Mouse (Mus musculus) naive thymus-derived CD4-positive, alpha-beta T cell, adult 5 months (primary cell): ENCODE measurements around the gene Gm28551. TPM values are rescaled to one million over a fixed set of nuclear protein-coding genes. Genes with fewer than 3 reads are reported as not detected.

Experiments used
- polyA plus RNA-seq: library from polyadenylated mRNA; unstranded; fragments of 100-300 nt; shearing (Covaris generic); gene quantifications from one replicate; pipeline ENCODE4 v1.2.1, GENCODE M21; 2017

Gm28551 gene
- polyA plus RNA-seq, result not detected

GRCm38 (mm10) chr1:53352327-53353261, at the start of gene Gm28551, which contains the start of the genes Asdurf and Asnsd1:
Gene Gm28551, minus strand, starts transcription at chr1:53352667.
Gene Asdurf, minus strand, starts transcription at chr1:53352619.
Gene Asnsd1, minus strand, starts transcription at chr1:53352752.

DNA sequence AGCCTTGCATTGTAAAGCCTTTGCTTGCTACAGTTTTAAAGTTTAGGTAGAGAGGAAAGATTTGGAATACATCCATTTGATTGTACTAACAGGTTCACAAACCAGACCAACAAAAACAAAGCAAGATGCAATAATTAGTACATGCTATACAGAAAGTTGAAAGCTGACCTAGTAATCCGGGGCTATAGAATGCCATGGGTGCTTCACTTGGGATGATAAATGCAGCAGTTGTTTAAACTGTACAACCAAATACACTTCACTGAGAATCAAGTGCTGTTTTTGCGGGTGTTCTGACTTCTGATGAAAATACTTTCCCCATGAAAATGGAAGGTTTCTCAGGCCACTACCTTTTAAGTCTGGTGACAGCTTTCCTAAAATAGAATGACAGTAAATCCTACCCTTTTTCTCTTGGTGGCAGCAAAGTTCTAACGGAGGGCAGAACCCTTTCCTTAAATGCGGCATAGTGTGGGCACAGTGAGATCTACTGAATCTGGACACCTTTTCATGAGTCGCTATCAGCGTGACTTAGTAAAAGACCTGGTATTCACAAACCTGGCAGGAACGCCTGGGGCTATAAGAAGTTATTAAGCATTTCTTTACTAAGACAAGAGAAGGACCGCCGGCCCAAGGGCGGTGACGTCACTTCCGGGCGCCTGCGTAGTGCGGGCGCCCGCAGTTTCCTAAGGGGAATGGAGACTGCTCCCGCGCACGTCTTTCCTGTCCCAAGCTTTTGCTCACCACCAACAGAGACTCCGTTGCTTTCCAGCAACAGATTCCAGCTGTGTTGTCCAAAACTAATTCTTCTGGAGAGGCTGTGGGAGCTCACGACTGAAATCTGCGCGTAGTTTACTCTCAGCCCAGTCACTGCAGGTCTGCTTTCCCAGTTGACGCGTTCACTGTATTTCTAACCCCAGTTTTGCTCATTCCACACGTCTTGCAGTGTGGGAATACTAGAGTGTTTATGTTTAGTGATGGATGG, 39.2 kb downstream of the Gm28551 start, which contains the start of gene Osgepl1:
Gene Osgepl1 (plus strand): TSS at position 636 of the 979 bp plus-strand sequence.

DNA sequence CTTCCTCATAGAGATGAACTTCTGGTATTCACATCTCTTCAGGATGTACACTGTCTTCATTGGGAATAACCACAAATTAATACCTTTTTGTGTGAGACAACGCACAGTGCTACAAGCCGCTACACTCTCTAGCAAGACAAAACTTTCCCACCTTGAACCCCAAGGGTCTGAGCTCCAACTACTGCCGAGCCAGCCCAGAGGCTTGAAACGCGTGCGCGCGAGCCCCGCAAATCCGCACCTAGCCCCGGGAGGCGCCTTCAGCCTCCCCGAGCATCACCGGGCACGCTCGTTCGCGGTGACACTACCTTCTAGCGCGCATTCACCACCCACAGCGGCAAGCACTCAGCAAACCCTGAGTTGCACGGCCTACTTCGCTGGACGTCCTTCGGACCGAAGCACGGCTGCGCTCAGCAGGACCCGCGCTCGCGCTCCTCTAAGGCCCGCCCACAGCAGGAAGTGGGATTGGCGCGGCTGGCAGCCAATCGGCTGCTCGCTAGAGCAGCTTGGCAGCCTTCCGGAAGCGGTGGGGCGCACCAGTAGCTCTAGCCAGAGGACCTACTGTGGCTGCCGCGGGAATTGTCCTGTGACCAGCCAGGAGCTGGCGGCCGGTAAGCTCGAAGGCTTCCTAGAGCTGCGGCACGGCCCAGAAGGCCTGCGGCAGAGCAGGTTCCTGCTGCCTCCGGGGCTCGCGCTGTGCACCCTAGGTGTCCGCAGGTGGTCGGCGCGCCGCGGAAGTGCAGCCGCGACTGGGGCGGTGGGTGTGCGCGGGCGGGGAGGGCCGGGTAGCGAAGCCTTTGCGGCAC, 55.7 kb downstream of the Gm28551 start, which contains the start of the genes Pms1, Ormdl1 and Gm28778:
Gene Pms1 (minus strand): TSS at position 438 of the 803 bp plus-strand sequence.
Gene Ormdl1 (plus strand): TSS at position 515 of the 803 bp plus-strand sequence.
Gene Gm28778 (plus strand): TSS at position 531 of the 803 bp plus-strand sequence.

Other genes with a start within 250 kb of the Gm28551 start
- gene 1700019A02Rik, start 165.0 kb downstream of the Gm28551 start, polyA plus RNA-seq, result not detected
- 16.5 TPM for gene Pms1, start 55.6 kb downstream of the Gm28551 start, polyA plus RNA-seq
- 40.1 TPM for gene Ormdl1, start 55.6 kb downstream of the Gm28551 start, polyA plus RNA-seq
- not detected for gene Gm28778, start 55.6 kb downstream of the Gm28551 start, polyA plus RNA-seq
- 9.9 TPM for gene Osgepl1, start 39.0 kb downstream of the Gm28551 start, polyA plus RNA-seq
- gene Asdurf, start within 50 bp of the Gm28551 start, polyA plus RNA-seq, result not detected
- 46.6 TPM for gene Asnsd1, start 85 bp upstream of the Gm28551 start, polyA plus RNA-seq